Mouse (Mus musculus): Measurements from ENCODE around the gene Vasp. TPM values are rescaled to one million over a fixed set of nuclear protein-coding genes. Genes with fewer than 3 reads are reported as not detected.
"Not testable (repeated sequence)": the region's sequence is repeated elsewhere in the genome, so short reads cannot be mapped to it uniquely, and the experiment has no call there.

Gene Vasp
- polyA plus RNA-seq, 1 experiment from 2014 or later, result 84.0 TPM

- not testable (repeated sequence) for H3K36me3 ChIP-seq (ENCODE audit: control insufficient read depth, insufficient read depth); ATAC-seq (replicated peaks; ENCODE audit: extremely low read depth, insufficient read depth, low FRiP score); H3K9ac ChIP-seq (ENCODE audit: low read length); H3K9me3 ChIP-seq (replicated peaks; ENCODE audit: control insufficient read depth, low read length); H3K4me3 ChIP-seq (ENCODE audit: low read length); H3K27ac ChIP-seq (ENCODE audit: low read length); H3K4me1 ChIP-seq (ENCODE audit: control insufficient read depth, insufficient read depth, low read length)
- peak overlapping the region; percentile 80 for H3K4me2 ChIP-seq (ENCODE audit: low read depth, low read length)
- WGBS, result 24% methylated on average over 6 of the region's 6 CpGs
- H3K27me3 ChIP-seq (ENCODE audit: control insufficient read depth, insufficient read depth, low read length), result peaks cover 54% of the 10 kb centered on the region
These were observed 10.2 kb upstream of the Vasp start for GRCm38 (mm10) chr7:19281680-19282304.

- H3K4me3 ChIP-seq (ENCODE audit: low read length), result peak within 1 kb of the TSS; percentile 35
- no peak for ATAC-seq (replicated peaks; ENCODE audit: extremely low read depth, insufficient read depth, low FRiP score)
- H3K27me3 ChIP-seq (ENCODE audit: control insufficient read depth, insufficient read depth, low read length), result peaks cover 54% of the 10 kb centered on the region
- no peak within 1 kb of the TSS for H3K27ac ChIP-seq (ENCODE audit: low read length)
- 1% methylated on average over 46 of the region's 46 CpGs for WGBS
- H3K4me1 ChIP-seq (ENCODE audit: control insufficient read depth, insufficient read depth, low read length), result peaks cover 5% of the 10 kb centered on the region; the same call in 1 of the 2 replicates
- H3K4me2 ChIP-seq (ENCODE audit: low read depth, low read length), result peak within 1 kb of the TSS; percentile 48
- H3K9ac ChIP-seq (ENCODE audit: low read length), result no peak within 1 kb of the TSS
- H3K36me3 ChIP-seq (ENCODE audit: control insufficient read depth, insufficient read depth), result no peaks in the 10 kb centered on the region
- no peaks in the 10 kb centered on the region; the same call in 1 of the 2 replicates for H3K9me3 ChIP-seq (replicated peaks; ENCODE audit: control insufficient read depth, low read length)
These were observed 8.0 kb upstream of the Vasp start, which contains the start of gene Ppm1n for GRCm38 (mm10) chr7:19279581-19280114. Ppm1n (minus strand) TSS chr7:19280064.

GRCm38 (mm10) chr7:19279052-19279451 is 7.4 kb upstream of the Vasp start:
- Histone ChIP-seq H3K9ac (ENCODE audit: low read length) (no peak overlapping the region), H3K4me2 (ENCODE audit: low read depth, low read length) (peak overlapping the region; percentile 48), H3K27ac (ENCODE audit: low read length) (no peak overlapping the region), H3K4me3 (ENCODE audit: low read length) (peak overlapping the region; percentile 35), H3K36me3 (ENCODE audit: control insufficient read depth, insufficient read depth) (no peaks in the 10 kb centered on the region), H3K9me3 (replicated peaks; ENCODE audit: control insufficient read depth, low read length) (no peaks in the 10 kb centered on the region; the same call in 1 of the 2 replicates), H3K27me3 (ENCODE audit: control insufficient read depth, insufficient read depth, low read length) (peaks cover 50% of the 10 kb centered on the region), H3K4me1 (ENCODE audit: control insufficient read depth, insufficient read depth, low read length) (peaks cover 5% of the 10 kb centered on the region; the same call in 1 of the 2 replicates)
- ATAC-seq (replicated peaks; ENCODE audit: extremely low read depth, insufficient read depth, low FRiP score), result no peak
- WGBS, result 4% methylated on average over 34 of the region's 34 CpGs

GRCm38 (mm10) chr7:19276253-19276652 is 4.6 kb upstream of the Vasp start:
- Histone ChIP-seq H3K4me3 (ENCODE audit: low read length) (no peak overlapping the region), H3K9me3 (replicated peaks; ENCODE audit: control insufficient read depth, low read length) (no peaks in the 10 kb centered on the region; the same call in 1 of the 2 replicates), H3K9ac (ENCODE audit: low read length) (no peak overlapping the region), H3K36me3 (ENCODE audit: control insufficient read depth, insufficient read depth) (no peaks in the 10 kb centered on the region), H3K27me3 (ENCODE audit: control insufficient read depth, insufficient read depth, low read length) (peaks cover 39% of the 10 kb centered on the region), H3K4me2 (ENCODE audit: low read depth, low read length) (no peak overlapping the region), H3K4me1 (ENCODE audit: control insufficient read depth, insufficient read depth, low read length) (peaks cover 7% of the 10 kb centered on the region; the same call in 1 of the 2 replicates), H3K27ac (ENCODE audit: low read length) (no peak overlapping the region)
- 53% methylated on average over 4 of the region's 4 CpGs for WGBS
- ATAC-seq (replicated peaks; ENCODE audit: extremely low read depth, insufficient read depth, low FRiP score), result no peak

- Histone ChIP-seq H3K27ac (ENCODE audit: low read length) (peak overlapping the region; percentile 98), H3K9ac (ENCODE audit: low read length) (peak overlapping the region; percentile 94), H3K4me1 (ENCODE audit: control insufficient read depth, insufficient read depth, low read length) (peaks cover 25% of the 10 kb centered on the region), H3K27me3 (ENCODE audit: control insufficient read depth, insufficient read depth, low read length) (0 out of 2 replicates have a peak, but pooled peaks cover under 1% of the 10 kb centered on the region), H3K4me2 (ENCODE audit: low read depth, low read length) (peak overlapping the region; percentile 86), H3K4me3 (ENCODE audit: low read length) (peak overlapping the region; percentile 76), H3K9me3 (replicated peaks; ENCODE audit: control insufficient read depth, low read length) (no peaks in the 10 kb centered on the region; the same call in 1 of the 2 replicates), H3K36me3 (ENCODE audit: control insufficient read depth, insufficient read depth) (no peaks in the 10 kb centered on the region; the same call in 1 of the 2 replicates)
- ATAC-seq (replicated peaks; ENCODE audit: extremely low read depth, insufficient read depth, low FRiP score), result peak; percentile 43
- under 1% methylated on average over 31 of the region's 36 CpGs for WGBS
These were observed 652 bp upstream of the Vasp start for GRCm38 (mm10) chr7:19272173-19272764.

- Histone ChIP-seq H3K9me3 (replicated peaks; ENCODE audit: control insufficient read depth, low read length) (no peaks in the 10 kb centered on the region), H3K4me3 (ENCODE audit: low read length) (peak overlapping the region; percentile 76), H3K4me1 (ENCODE audit: control insufficient read depth, insufficient read depth, low read length) (peaks cover 41% of the 10 kb centered on the region), H3K4me2 (ENCODE audit: low read depth, low read length) (peak overlapping the region; percentile 86), H3K27me3 (ENCODE audit: control insufficient read depth, insufficient read depth, low read length) (no peaks in the 10 kb centered on the region), H3K9ac (ENCODE audit: low read length) (peak overlapping the region; percentile 94), H3K27ac (ENCODE audit: low read length) (peak overlapping the region; percentile 98), H3K36me3 (ENCODE audit: control insufficient read depth, insufficient read depth) (no peaks in the 10 kb centered on the region; the same call in 1 of the 2 replicates)
- under 1% methylated on average over 19 of the region's 21 CpGs for WGBS
- ATAC-seq (replicated peaks; ENCODE audit: extremely low read depth, insufficient read depth, low FRiP score), result no peak
These were observed 944 bp downstream of the Vasp start for GRCm38 (mm10) chr7:19270509-19271237.

GRCm38 (mm10) chr7:19269721-19270441 is 1.7 kb downstream of the Vasp start:
- no peaks in the 10 kb centered on the region for H3K9me3 ChIP-seq (replicated peaks; ENCODE audit: control insufficient read depth, low read length)
- peak overlapping the region; percentile 76 for H3K4me3 ChIP-seq (ENCODE audit: low read length)
- peak overlapping the region; percentile 98 for H3K27ac ChIP-seq (ENCODE audit: low read length)
- ATAC-seq (replicated peaks; ENCODE audit: extremely low read depth, insufficient read depth, low FRiP score), result peak; percentile 80
- H3K27me3 ChIP-seq (ENCODE audit: control insufficient read depth, insufficient read depth, low read length), result no peaks in the 10 kb centered on the region
- H3K4me1 ChIP-seq (ENCODE audit: control insufficient read depth, insufficient read depth, low read length), result peaks cover 49% of the 10 kb centered on the region
- H3K4me2 ChIP-seq (ENCODE audit: low read depth, low read length), result peak overlapping the region; percentile 86
- peak overlapping the region; percentile 94 for H3K9ac ChIP-seq (ENCODE audit: low read length)
- H3K36me3 ChIP-seq (ENCODE audit: control insufficient read depth, insufficient read depth), result no peaks in the 10 kb centered on the region; the same call in 1 of the 2 replicates
- 1% methylated on average over 19 of the region's 19 CpGs for WGBS

GRCm38 (mm10) chr7:19268993-19269681 is 2.5 kb downstream of the Vasp start:
- Histone ChIP-seq H3K4me2 (ENCODE audit: low read depth, low read length) (peak overlapping the region; percentile 86), H3K4me1 (ENCODE audit: control insufficient read depth, insufficient read depth, low read length) (peaks cover 49% of the 10 kb centered on the region), H3K9me3 (replicated peaks; ENCODE audit: control insufficient read depth, low read length) (no peaks in the 10 kb centered on the region), H3K27me3 (ENCODE audit: control insufficient read depth, insufficient read depth, low read length) (no peaks in the 10 kb centered on the region), H3K4me3 (ENCODE audit: low read length) (peak overlapping the region; percentile 76), H3K27ac (ENCODE audit: low read length) (peak overlapping the region; percentile 98), H3K36me3 (ENCODE audit: control insufficient read depth, insufficient read depth) (peaks cover 7% of the 10 kb centered on the region), H3K9ac (ENCODE audit: low read length) (peak overlapping the region; percentile 94)
- 36% methylated on average over 10 of the region's 10 CpGs for WGBS
- no peak for ATAC-seq (replicated peaks; ENCODE audit: extremely low read depth, insufficient read depth, low FRiP score)
